Mouse (Mus musculus) left cerebral cortex, adult 2 months (tissue): Measurements from ENCODE around the gene Tfb2m. TPM values are rescaled to one million over a fixed set of nuclear protein-coding genes. Genes with fewer than 3 reads are reported as not detected.

Experiments used
- DNase-seq, 2 experiments: peaks; one replicate each; pipeline ENCODE4 v3.0.0; 2021 to 2022; ENCODE audit warnings: low spot score in 2 of 2, mixed read lengths in 1 of 2; ENCODE audit errors: extremely low spot score in 1 of 2
- H3K27ac ChIP-seq: fragments of 200-600 bp; 2 replicates; pipeline ENCODE4 v1.8.1; 2022
- H3K4me3 ChIP-seq: fragments of 200-600 bp; 2 replicates; pipeline ENCODE4 v1.8.1; 2022
- CTCF ChIP-seq: fragments of 200-600 bp; IDR thresholded peaks from 2 replicates; pipeline ENCODE4 v1.8.1; 2022; ENCODE audit warnings: antibody characterized with exemption, mild to moderate bottlenecking, moderate library complexity
- intact Hi-C: fragments of 180-260 bp; cut with DNase I; formaldehyde crosslinking; loops from one replicate; pipeline ENCODE4 v1.15.1; 2025
- total RNA-seq, 2 experiments: library from RNA; stranded (reverse); gene quantifications; 2 replicates each; pipeline ENCODE4 v1.2.3; 2021

Tfb2m gene
- total RNA-seq, 2 experiments from 2014 or later: 23.8 to 25.0 TPM

DNA sequence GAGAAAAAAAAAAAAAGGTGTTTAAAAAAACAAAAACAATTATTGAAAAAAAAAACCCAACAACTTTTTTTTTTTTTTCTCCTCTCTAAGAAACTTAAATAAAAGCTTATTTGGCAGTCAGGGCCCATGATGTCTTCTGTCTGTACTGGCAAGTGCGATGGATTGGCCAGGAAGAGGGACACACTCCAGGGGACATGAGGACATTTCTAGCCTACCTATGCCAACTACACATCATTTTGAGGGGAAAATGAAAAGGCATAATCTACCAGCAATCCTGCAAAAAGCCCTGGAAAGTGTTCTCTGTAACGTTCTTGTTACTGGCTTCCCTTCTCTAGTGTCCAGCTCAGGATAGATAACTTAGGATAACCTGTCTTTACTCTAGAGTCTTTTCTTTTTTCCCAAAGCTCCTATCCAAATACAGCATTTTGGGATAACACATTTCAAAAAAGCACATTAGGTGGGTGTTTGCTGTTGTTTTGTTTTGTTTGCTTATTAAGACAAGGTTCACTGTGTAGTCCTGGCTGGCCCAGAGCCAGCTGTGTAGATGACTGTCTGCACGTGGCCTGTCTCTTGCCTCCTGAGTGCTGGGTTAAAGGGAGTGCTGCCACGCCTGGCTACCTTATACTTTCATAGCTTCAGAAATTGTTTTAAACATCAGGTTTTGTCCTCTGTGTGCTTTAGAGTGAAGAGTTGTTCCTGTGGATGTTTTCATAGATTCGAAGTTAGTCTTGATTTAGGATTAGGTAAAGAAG lies 7.3 kb upstream of the Tfb2m start:
- intact Hi-C loops: no loop called here
- Histone ChIP-seq H3K27ac (no peak overlapping the region), H3K4me3 (no peak overlapping the region)
- DNase-seq: no peak
- TF ChIP-seq CTCF: no peak

- DNase-seq: no peak
- TF ChIP-seq CTCF: no peak
- Histone ChIP-seq H3K4me3 (no peak overlapping the region), H3K27ac (no peak overlapping the region)
- intact Hi-C loops: no loop called here
Observed at GRCm38 (mm10) chr1:179552751-179553150, 6.7 kb upstream of the Tfb2m start.

DNA sequence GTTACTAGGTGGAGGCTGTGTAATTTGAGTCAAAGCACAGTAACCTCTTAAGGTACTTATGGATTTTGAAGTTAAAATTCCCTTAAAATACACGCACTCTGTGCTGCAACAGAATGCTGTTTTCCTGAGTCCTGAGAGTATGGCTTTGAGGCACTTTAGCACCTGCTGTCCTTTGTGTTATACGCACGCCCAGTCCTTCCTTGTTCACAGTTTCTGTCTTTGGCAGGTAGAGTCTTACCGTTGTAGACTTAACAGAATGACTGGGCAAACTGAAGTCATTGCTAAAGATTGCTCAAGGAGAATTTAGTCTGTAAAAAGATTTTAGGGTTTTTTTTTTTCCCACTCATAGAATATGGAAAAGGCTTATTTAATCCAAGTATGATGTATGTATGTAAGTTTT lies 5.9 kb upstream of the Tfb2m start:
- intact Hi-C loops: no loop called here

DNA sequence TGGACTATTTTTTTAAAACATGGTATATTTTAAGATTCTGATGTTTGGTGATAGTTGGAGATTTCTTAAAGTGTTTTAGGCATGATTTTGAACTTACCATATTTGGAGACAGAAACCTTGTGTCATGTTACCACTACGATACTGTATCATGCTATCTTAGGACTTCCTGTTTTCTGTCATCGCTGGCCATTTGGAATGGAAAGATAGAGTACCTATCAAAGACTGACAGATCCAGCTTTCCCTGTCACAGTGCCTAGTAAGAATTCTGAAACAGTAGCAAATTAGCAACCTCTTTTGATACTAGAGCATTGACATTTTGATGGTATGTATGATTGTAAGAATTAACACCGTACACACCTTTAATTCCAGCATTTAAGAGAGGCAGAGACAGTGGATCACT lies 5.3 kb upstream of the Tfb2m start:
- H3K27ac ChIP-seq: no peak overlapping the region
- TF ChIP-seq CTCF: no peak
- DNase-seq: no peak
- no peak overlapping the region for H3K4me3 ChIP-seq
- intact Hi-C loops: no loop called here

More for the DNA sequence above, 5.9 kb upstream of the Tfb2m start:
- DNase-seq: no peak
- TF ChIP-seq CTCF: no peak
- Histone ChIP-seq H3K27ac (no peak overlapping the region), H3K4me3 (no peak overlapping the region)

DNA sequence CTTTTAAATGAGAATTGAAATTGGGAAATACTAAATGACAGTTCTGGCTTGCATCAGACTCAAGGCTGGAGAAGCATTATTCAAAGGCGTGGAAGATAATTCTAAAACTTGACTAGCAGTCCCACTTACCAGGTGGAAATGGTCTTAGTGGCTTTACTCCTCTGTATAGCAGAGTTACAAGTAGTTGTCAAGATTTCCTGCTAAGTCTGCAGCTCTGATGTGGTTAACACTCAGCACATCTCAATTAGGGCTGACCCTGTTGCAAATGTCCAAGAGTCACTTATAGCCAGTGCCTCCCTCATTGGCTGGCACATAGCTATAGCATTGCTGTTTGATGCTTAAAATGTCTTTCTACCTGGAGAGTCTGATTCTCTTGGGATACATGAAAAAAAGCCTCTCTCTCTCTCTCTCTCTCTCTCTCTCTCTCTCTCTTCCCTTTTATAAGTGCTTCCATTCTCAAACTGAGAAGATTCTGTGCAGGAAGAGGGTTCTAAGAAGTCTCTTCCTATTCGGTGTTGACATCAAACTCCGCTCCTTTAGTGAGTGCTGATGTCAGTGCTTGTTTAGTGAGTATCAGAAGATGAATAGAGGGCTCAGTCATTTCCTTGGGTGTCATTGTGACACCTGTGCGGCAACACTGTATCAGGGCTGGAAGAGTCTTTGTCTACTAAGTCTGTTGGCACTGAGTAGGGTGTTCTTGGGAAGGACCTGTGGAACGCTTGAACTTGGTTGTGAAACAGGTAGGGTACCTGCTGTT lies 3.1 kb upstream of the Tfb2m start:
- no peak overlapping the region for H3K4me3 ChIP-seq
- intact Hi-C loops: loop anchor here (5.0 to 10.0 kb wide), 2 partner anchors 73 to 1234 kb away; partner anchors contain the start of gene Cox20
- no peak for DNase-seq
- no peak overlapping the region for H3K27ac ChIP-seq
- TF ChIP-seq CTCF: no peak

- DNase-seq: no peak
- TF ChIP-seq CTCF: no peak
- intact Hi-C loops: loop anchor here (5.0 to 10.0 kb wide), 2 partner anchors 74 to 1233 kb away; partner anchors contain the start of gene Cox20
- Histone ChIP-seq H3K4me3 (no peak overlapping the region), H3K27ac (no peak overlapping the region)
Observed at GRCm38 (mm10) chr1:179548220-179548619, 2.2 kb upstream of the Tfb2m start.

GRCm38 (mm10) chr1:179547176-179547575 lies 1.1 kb upstream of the Tfb2m start:
- no peak for TF ChIP-seq CTCF
- intact Hi-C loops: loop anchor here (2.0 to 10.0 kb wide), 4 partner anchors 28 to 1232 kb away; partner anchors contain the start of genes Ahctf1, Cox20, Gm10518 and Smyd3
- Histone ChIP-seq H3K27ac (no peak overlapping the region; the same call in 1 of the 2 replicates), H3K4me3 (peak overlapping the region; percentile 99)
- DNase-seq: no peak

GRCm38 (mm10) chr1:179546551-179546917 lies 467 bp upstream of the Tfb2m start:
- peak overlapping the region; percentile 93 for H3K27ac ChIP-seq
- H3K4me3 ChIP-seq: peak overlapping the region; percentile 99
- DNase-seq: no peak
- TF ChIP-seq CTCF: no peak; the same call in 1 of the 2 replicates
- intact Hi-C loops: loop anchor here (2.0 to 10.0 kb wide), 4 partner anchors 28 to 1232 kb away; partner anchors contain the start of genes Ahctf1, Cox20, Gm10518 and Smyd3

DNA sequence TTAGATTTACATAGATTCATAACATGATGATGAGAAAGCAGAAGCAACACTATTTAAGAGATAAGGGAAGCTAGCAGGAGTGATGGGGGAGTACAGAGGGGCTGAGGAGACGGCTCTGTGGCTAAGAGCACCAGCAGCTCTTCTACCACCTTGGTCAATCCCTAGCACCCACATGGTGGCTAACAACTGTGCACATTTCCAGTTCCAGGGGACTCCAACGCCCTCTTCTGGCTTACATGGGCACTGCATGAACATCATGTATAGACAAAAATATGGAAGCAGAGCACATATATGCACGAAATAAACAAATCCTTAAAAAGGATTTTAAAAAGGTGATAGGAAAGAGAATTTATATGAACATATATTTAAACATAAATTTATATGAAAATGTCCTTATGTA lies 4.6 kb downstream of the Tfb2m start:
- peak; percentile 44 for TF ChIP-seq CTCF
- DNase-seq: no peak
- H3K27ac ChIP-seq: no peak overlapping the region
- intact Hi-C loops: loop anchor here (10.0 kb wide), 1 partner anchor 1227 kb away; the partner anchor contains the start of gene Cox20
- no peak overlapping the region for H3K4me3 ChIP-seq

- TF ChIP-seq CTCF: no peak
- intact Hi-C loops: loop anchor here (10.0 kb wide), 1 partner anchor 1225 kb away; the partner anchor contains the start of gene Cox20
- H3K27ac ChIP-seq: no peak overlapping the region
- no peak overlapping the region for H3K4me3 ChIP-seq
- no peak for DNase-seq
Observed at GRCm38 (mm10) chr1:179539887-179540286, 6.2 kb downstream of the Tfb2m start.

- no peak for TF ChIP-seq CTCF
- no peak overlapping the region for H3K27ac ChIP-seq
- H3K4me3 ChIP-seq: no peak overlapping the region
- intact Hi-C loops: no loop called here
- DNase-seq: no peak
Observed at GRCm38 (mm10) chr1:179539054-179539453, 7.0 kb downstream of the Tfb2m start.

GRCm38 (mm10) chr1:179519901-179520300 lies 26.2 kb downstream of the Tfb2m start:
- Histone ChIP-seq H3K4me3 (no peak overlapping the region), H3K27ac (no peak overlapping the region)
- intact Hi-C loops: loop anchor here (2.0 kb wide), 1 partner anchor 27 kb away; the partner anchor contains the start of genes Cnst and Tfb2m
- no peak for DNase-seq
- TF ChIP-seq CTCF: no peak
